Mouse (Mus musculus) spleen, adult 12 weeks (tissue): ENCODE data around the gene Rbl1.
A peak's percentile ranks its signal among the peaks of the same experiment; 100 is the strongest.
"Not testable (repeated sequence)": the region's sequence is repeated elsewhere in the genome, so short reads cannot be mapped to it uniquely, and the experiment has no call there.

ENCODE experiments used
- DNase-seq: peaks from one replicate; pipeline ENCODE4 v3.0.0; 2022; ENCODE audit warnings: low spot score

The Rbl1 gene

GRCm38 (mm10) chr2:157170626-157171025, 33.7 kb downstream of the Rbl1 start:
- no peak for DNase-seq

- DNase-seq = no peak
These were observed 34.2 kb downstream of the Rbl1 start for GRCm38 (mm10) chr2:157170166-157170565.

- no peak for DNase-seq
These were observed 37.8 kb downstream of the Rbl1 start for GRCm38 (mm10) chr2:157166371-157167080.

GRCm38 (mm10) chr2:157165312-157166224, 38.8 kb downstream of the Rbl1 start:
- not testable (repeated sequence) for DNase-seq

GRCm38 (mm10) chr2:157164101-157164500, 40.2 kb downstream of the Rbl1 start:
- DNase-seq = no peak

GRCm38 (mm10) chr2:157156079-157156478, 48.3 kb downstream of the Rbl1 start:
- no peak for DNase-seq

GRCm38 (mm10) chr2:157153235-157153634, 51.1 kb downstream of the Rbl1 start:
- DNase-seq = no peak

GRCm38 (mm10) chr2:157148417-157148816, 55.9 kb downstream of the Rbl1 start:
- no peak for DNase-seq

GRCm38 (mm10) chr2:157147397-157148020, 56.8 kb downstream of the Rbl1 start:
- no peak for DNase-seq

- no peak for DNase-seq
These were observed 59.2 kb downstream of the Rbl1 start for GRCm38 (mm10) chr2:157145173-157145572.

GRCm38 (mm10) chr2:157144132-157144531, 60.2 kb downstream of the Rbl1 start:
- DNase-seq = no peak

- DNase-seq = no peak
These were observed 62.4 kb downstream of the Rbl1 start for GRCm38 (mm10) chr2:157141962-157142361.

GRCm38 (mm10) chr2:157139251-157139802, 65.0 kb downstream of the Rbl1 start:
- no peak for DNase-seq

GRCm38 (mm10) chr2:157138808-157139207, 65.5 kb downstream of the Rbl1 start:
- DNase-seq = no peak

GRCm38 (mm10) chr2:157137959-157138731, 66.2 kb downstream of the Rbl1 start:
- peak; percentile 15 for DNase-seq

GRCm38 (mm10) chr2:157136646-157137045, 67.7 kb downstream of the Rbl1 start:
- no peak for DNase-seq

GRCm38 (mm10) chr2:157136176-157136575, 68.2 kb downstream of the Rbl1 start:
- DNase-seq = no peak

GRCm38 (mm10) chr2:157135529-157136120, 68.7 kb downstream of the Rbl1 start:
- no peak for DNase-seq

- DNase-seq = peak; percentile 94
These were observed 69.3 kb downstream of the Rbl1 start, which contains the start of gene Samhd1 for GRCm38 (mm10) chr2:157135014-157135413. Gene Samhd1, minus strand, starts transcription at chr2:157135265.

- no peak for DNase-seq
These were observed 69.8 kb downstream of the Rbl1 start for GRCm38 (mm10) chr2:157134479-157134931.
